Mouse (Mus musculus): Measurements from ENCODE around the gene Arl5a. TPM values are rescaled to one million over a fixed set of nuclear protein-coding genes. Genes with fewer than 3 reads are reported as not detected.

Gene Arl5a
- total and polyA plus RNA-seq, 3 experiments, result 12.7 to 36.8 (median 14.4) TPM

DNA sequence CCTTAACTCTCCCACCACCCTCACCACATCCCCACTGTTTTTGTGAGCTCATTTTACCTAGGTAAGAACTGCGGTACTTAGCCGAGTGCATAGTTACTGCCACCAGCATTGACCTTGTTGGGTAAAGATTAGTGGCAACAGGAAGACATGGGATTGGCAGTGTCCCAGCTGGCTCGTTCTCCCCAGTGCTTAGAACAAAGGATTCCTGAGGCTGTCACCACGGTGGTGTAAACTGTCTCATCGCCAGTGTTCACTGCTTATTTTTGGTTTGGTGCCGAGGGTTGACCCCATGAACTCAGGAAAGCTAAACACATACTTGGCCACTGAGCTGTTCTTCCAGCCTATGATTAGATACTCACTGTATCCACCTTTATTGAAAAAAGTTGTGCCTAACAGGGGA is 13.3 kb upstream of the Arl5a start:
- no peaks in the 10 kb centered on the region for H3K36me3 ChIP-seq (ENCODE audit: control insufficient read depth in 1 of 2, insufficient read depth in 2 of 2, low read length in 2 of 2)
- TF ChIP-seq SMC3 (IDR thresholded peaks at IDR 0.05; ENCODE audit: low read depth, low read length), result no peak
- TF ChIP-seq MAZ (IDR thresholded peaks at IDR 0.05; ENCODE audit: low read depth, low read length), result no peak
- TF ChIP-seq ELF1 (IDR thresholded peaks at IDR 0.05; ENCODE audit: low read depth, low read length), result no peak
- no peak for TF ChIP-seq SIN3A (IDR thresholded peaks at IDR 0.05; ENCODE audit: low read length)
- peak; percentile 17; the same call in 1 of the 2 replicates for TF ChIP-seq ETS1 (IDR thresholded peaks at IDR 0.05; ENCODE audit: low read depth, low read length)
- H3K9me3 ChIP-seq (replicated peaks; ENCODE audit: insufficient read depth, low read length), result no peaks in the 10 kb centered on the region
- no peaks in the 10 kb centered on the region for H3K4me1 ChIP-seq (ENCODE audit: control insufficient read depth in 1 of 2, insufficient read depth in 2 of 2, low read length in 2 of 2)
- H3K27ac ChIP-seq (ENCODE audit: control insufficient read depth, low read depth, low read length), result no peak overlapping the region
- no peaks in the 10 kb centered on the region for H3K79me2 ChIP-seq (ENCODE audit: control insufficient read depth, insufficient read depth, low read length, poor library complexity)
- no peak overlapping the region for H3K4me3 ChIP-seq (ENCODE audit: control insufficient read depth in 1 of 2, insufficient read depth in 1 of 2, low read depth in 2 of 2, low read length in 2 of 2)
- H3K9ac ChIP-seq (ENCODE audit: control insufficient read depth, low read depth, low read length, poor library complexity, severe bottlenecking), result no peak overlapping the region
- H3K27me3 ChIP-seq (ENCODE audit: control insufficient read depth in 1 of 2, insufficient read depth in 2 of 2, low read length in 2 of 2), result peaks cover 3 to 5% of the 10 kb centered on the region in 2 experiments; a peak in 3 of 4 replicates
- peak; percentile 59 for DNase-seq (ENCODE audit: low read depth, low spot score)

- no peaks in the 10 kb centered on the region for H3K9me3 ChIP-seq (replicated peaks; ENCODE audit: insufficient read depth, low read length)
- H3K36me3 ChIP-seq (ENCODE audit: control insufficient read depth in 1 of 2, insufficient read depth in 2 of 2, low read length in 2 of 2), result no peaks in the 10 kb centered on the region
- H3K4me3 ChIP-seq (ENCODE audit: control insufficient read depth in 1 of 2, insufficient read depth in 1 of 2, low read depth in 2 of 2, low read length in 2 of 2), result no peak overlapping the region
- H3K9ac ChIP-seq (ENCODE audit: control insufficient read depth, low read depth, low read length, poor library complexity, severe bottlenecking), result no peak overlapping the region
- H3K27ac ChIP-seq (ENCODE audit: control insufficient read depth, low read depth, low read length), result no peak overlapping the region
- H3K4me1 ChIP-seq (ENCODE audit: control insufficient read depth in 1 of 2, insufficient read depth in 2 of 2, low read length in 2 of 2), result no peaks in the 10 kb centered on the region
- TF ChIP-seq USF1 (IDR thresholded peaks at IDR 0.05; ENCODE audit: low read depth, low read length) (no peak), SIN3A (IDR thresholded peaks at IDR 0.05; ENCODE audit: low read length) (no peak), CHD1 (IDR thresholded peaks at IDR 0.05; ENCODE audit: low read depth, low read length) (no peak), GATA1 (IDR thresholded peaks at IDR 0.05; ENCODE audit: low read depth, low read length) (no peak), KAT2A (conservative IDR thresholded peaks at IDR 0.05; ENCODE audit: low read depth, low read length) (no peak), MXI1 (IDR thresholded peaks at IDR 0.05; ENCODE audit: low read depth, low read length) (no peak)
- peaks cover 3 to 5% of the 10 kb centered on the region in 2 experiments; a peak in 3 of 4 replicates for H3K27me3 ChIP-seq (ENCODE audit: control insufficient read depth in 1 of 2, insufficient read depth in 2 of 2, low read length in 2 of 2)
- DNase-seq (ENCODE audit: low read depth, low spot score), result peak; percentile 23
- H3K79me2 ChIP-seq (ENCODE audit: control insufficient read depth, insufficient read depth, low read length, poor library complexity), result no peaks in the 10 kb centered on the region
Measured at GRCm38 (mm10) chr2:52435919-52436632, 11.4 kb upstream of the Arl5a start.

GRCm38 (mm10) chr2:52433365-52433764 is 8.7 kb upstream of the Arl5a start:
- Histone ChIP-seq H3K36me3 (ENCODE audit: control insufficient read depth in 1 of 2, insufficient read depth in 2 of 2, low read length in 2 of 2) (no peaks in the 10 kb centered on the region), H3K9me3 (replicated peaks; ENCODE audit: insufficient read depth, low read length) (no peaks in the 10 kb centered on the region), H3K4me1 (ENCODE audit: control insufficient read depth in 1 of 2, insufficient read depth in 2 of 2, low read length in 2 of 2) (no peaks in the 10 kb centered on the region), H3K9ac (ENCODE audit: control insufficient read depth, low read depth, low read length, poor library complexity, severe bottlenecking) (no peak overlapping the region), H3K79me2 (ENCODE audit: control insufficient read depth, insufficient read depth, low read length, poor library complexity) (no peaks in the 10 kb centered on the region), H3K27me3 (ENCODE audit: control insufficient read depth in 1 of 2, insufficient read depth in 2 of 2, low read length in 2 of 2) (peaks cover 3% of the 10 kb centered on the region in 2 experiments; a peak in 3 of 4 replicates), H3K4me3 (ENCODE audit: control insufficient read depth in 1 of 2, insufficient read depth in 1 of 2, low read depth in 2 of 2, low read length in 2 of 2) (no peak overlapping the region), H3K27ac (ENCODE audit: control insufficient read depth, low read depth, low read length) (no peak overlapping the region)
- TF ChIP-seq RAD21 (IDR thresholded peaks at IDR 0.05; ENCODE audit: low read depth, low read length) (no peak), TCF12 (IDR thresholded peaks at IDR 0.05; ENCODE audit: low read depth, low read length) (no peak), E2F4 (IDR thresholded peaks at IDR 0.05; ENCODE audit: borderline replicate concordance, low read depth, low read length) (no peak), ZMIZ1 (IDR thresholded peaks at IDR 0.05; ENCODE audit: low read depth, low read length) (no peak), ETS1 (IDR thresholded peaks at IDR 0.05; ENCODE audit: low read depth, low read length) (no peak), TAL1 (IDR thresholded peaks at IDR 0.05; ENCODE audit: low read length) (no peak), BHLHE40 (IDR thresholded peaks at IDR 0.05; ENCODE audit: borderline replicate concordance, low read depth, low read length) (no peak), SIN3A (IDR thresholded peaks at IDR 0.05; ENCODE audit: low read length) (no peak), MAX (IDR thresholded peaks at IDR 0.05; ENCODE audit: low read length) (no peak), MAZ (IDR thresholded peaks at IDR 0.05; ENCODE audit: low read depth, low read length) (no peak), GABPA (IDR thresholded peaks at IDR 0.05; ENCODE audit: low read depth, low read length) (no peak), GATA1 (IDR thresholded peaks at IDR 0.05; ENCODE audit: low read depth, low read length) (no peak), MEF2A (IDR thresholded peaks at IDR 0.05; ENCODE audit: extremely low read depth, insufficient replicate concordance, low read depth, low read length, poor library complexity, severe bottlenecking) (no peak), POLR2AphosphoS2 (IDR thresholded peaks at IDR 0.05; ENCODE audit: low read length) (no peak)
- no peak for DNase-seq (ENCODE audit: low read depth, low spot score)

Measured in MEL (cell line).